Mouse (Mus musculus): ENCODE data around the gene Habp4. TPM values are rescaled to one million over a fixed set of nuclear protein-coding genes. Genes with fewer than 3 reads are reported as not detected.

Habp4 gene
- 16.4 and 19.8 TPM in 2 replicates for polyA plus RNA-seq (2012; rRNA removed)

DNA sequence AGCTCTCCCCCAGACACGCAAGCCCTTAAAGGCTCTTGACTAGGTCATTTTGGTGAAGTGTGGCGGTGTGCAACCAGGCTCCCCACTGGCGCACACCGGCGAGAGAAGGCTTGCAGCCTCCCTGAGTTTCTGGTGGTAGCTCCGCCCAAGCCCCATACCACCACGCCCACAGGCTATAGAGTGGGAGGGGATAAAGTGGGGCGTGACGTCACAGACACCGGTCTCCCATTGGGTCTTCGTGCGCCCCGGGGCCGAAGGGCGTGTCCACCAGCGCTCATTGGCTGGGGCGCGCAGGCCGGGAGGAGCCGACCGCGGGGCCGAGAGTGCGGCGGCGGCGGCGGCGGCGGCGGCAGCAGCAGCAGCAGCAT is at the start of gene Habp4:
Gene Habp4 (plus strand): TSS at position 277 of the 368 bp plus-strand sequence.
- peak; percentile 71 for DNase-seq (ENCODE audit: low read depth)

- no peak for DNase-seq (ENCODE audit: low read depth)
Observed at GRCm38 (mm10) chr13:64117442-64117841, 44.2 kb upstream of the Habp4 start.

DNA sequence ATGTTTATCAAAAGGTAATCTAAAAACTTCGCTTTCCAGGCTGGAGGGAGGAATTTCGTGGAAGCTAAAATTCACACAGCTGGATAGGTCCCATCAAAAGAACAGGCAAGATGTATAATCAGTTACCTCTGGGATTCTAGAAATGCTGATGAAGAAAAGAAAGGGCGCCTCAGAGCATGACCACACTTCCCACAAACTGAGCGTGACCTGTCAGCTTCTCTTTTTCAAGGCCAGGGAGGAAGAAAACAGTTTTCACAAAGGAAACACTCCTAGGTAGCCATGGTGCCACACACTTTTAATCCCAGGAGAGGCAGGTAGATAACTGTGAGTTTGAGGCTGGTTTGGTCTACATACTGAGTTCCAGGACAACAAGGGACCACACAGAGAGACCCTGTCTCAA is 40.9 kb upstream of the Habp4 start:
- DNase-seq (ENCODE audit: low read depth): no peak

- DNase-seq (ENCODE audit: low read depth): no peak
Observed at GRCm38 (mm10) chr13:64123491-64124188, 38.0 kb upstream of the Habp4 start.

DNA sequence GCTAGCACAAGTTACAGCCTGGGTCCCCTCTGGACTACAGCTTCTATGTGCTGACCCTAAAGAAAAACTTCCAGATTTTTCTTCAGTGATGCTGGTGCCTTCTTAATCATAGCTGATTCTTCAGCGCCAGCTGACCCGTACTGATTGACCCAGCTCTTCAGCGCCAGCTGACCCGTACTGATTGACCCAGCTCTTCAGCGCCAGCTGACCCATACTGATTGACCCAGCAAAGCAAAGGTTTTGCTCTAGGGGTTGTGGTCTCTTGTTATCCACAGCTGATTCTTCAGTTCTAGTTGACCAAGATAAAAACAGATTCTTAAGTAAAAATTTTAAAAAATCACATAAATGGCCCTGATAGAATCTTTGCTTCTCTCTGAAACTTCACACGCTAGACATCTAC is 36.7 kb upstream of the Habp4 start:
- no peak for DNase-seq (ENCODE audit: low read depth)

GRCm38 (mm10) chr13:64126316-64126715 is 35.3 kb upstream of the Habp4 start:
- DNase-seq (ENCODE audit: low read depth): no peak

DNA sequence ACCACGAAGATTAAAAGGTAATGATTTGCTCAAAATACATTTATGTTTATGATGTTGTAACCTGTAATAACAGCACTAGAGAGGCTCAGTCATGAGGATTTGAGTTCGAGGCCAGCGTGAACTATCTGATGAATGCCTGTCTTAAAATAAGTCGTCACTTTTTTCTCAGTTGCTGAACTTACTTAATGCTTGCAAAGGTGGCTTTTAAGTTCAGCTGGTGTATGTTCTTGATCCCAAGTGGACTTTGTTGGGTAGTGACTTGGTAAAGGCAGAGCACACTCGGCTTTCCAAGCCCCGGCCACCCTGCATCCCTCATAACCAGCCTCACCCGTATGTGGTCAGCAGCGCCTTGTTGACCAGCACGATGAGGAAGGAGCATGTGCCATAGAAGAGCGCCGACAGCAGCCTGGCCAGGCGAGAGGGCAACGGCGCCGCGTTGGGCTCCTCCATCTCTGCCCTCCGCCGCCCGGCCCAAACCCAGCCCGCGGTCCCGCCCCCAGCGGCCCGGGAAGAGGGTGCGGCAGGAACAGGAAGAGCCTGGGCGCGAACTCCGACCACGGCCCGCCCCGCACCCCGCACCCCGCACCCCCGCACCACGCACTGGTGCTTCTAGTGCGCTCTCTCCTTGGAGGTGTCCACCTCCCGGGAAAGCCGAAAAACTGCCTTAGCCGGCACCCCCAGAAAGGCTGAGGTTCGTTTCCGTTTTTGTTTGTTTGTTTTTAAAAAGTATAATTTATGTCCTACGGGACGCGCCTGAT is 32.6 kb upstream of the Habp4 start, which contains the start of gene Slc35d2:
Gene Slc35d2 (minus strand): TSS at position 511 of the 758 bp plus-strand sequence.
- no peak for DNase-seq (ENCODE audit: low read depth)

DNA sequence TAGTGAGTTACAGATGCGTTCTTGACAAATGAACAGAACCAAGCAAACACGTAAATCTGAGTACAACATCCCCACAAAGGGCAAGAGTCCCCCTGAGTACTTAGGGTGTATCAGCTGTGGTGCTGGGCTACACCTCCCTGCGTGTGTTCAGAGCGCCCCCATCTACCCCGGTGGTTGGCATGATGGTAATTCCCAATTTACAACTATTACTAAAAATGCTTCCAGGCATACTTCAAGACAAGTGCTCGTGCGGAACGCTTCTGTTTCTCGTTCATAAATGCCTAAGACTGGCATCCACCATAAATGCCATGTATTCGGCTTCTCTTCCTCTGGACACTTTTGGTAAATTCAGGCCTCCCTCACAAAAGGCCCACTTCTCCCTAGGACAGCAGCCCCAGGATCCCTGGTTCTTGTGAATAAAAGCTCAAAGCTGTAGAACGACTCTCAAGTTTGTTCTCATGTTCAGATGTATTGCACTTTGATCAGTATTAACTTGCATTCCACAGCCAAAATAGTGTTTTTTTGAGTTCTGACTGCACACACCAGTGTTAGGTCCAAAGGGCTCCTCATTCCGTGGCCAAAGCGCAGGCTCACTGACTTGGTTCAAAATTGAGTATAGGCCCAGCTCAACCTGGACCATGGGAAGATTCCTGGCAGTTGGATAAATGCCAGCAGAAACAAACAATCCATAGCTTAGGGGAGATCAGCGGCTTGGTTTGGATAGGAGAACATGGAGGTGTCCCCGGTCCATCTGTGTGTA is 31.8 kb upstream of the Habp4 start:
- DNase-seq (ENCODE audit: low read depth): no peak

DNA sequence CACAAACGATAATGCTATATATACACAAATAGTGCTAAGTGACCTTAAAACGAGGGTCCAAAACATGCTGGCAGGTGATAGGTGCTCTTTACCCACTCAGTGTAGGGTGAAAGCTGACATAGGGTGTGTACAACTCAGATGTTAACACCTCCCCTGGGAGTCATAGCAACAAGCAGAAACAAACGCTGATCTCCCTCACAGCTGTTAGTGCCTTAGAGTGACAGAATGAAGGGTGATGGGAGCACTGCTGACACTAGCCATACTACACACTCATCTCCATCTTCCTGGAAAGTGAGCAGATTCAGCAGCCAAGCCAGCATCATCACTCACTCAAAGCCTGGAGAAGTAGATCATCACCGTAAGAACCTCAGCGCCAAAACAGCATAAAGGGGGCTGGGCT is 11.5 kb upstream of the Habp4 start:
- no peak for DNase-seq (ENCODE audit: low read depth)

DNA sequence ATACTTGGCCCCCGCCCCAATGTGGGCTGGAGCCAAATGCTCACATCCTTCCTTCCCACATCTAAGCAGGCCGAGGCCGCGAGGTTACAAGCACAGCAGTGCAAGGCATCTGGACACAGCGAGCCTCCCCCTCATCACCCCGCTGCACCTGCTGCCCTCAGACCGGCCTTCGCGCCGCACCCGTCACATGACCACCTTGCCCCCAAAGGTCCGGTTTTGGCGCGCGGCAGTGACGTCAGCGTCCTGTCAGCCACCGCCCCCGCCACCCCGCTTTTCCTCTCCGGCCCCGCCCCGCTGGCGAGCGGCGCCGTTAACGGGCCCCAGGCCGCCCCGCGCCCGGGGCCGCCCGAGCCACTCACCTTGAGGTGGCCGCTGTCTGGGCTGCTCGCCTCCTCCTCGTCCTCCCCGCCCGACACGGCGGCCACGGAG is 9.4 kb upstream of the Habp4 start:
- DNase-seq (ENCODE audit: low read depth): no peak

DNA sequence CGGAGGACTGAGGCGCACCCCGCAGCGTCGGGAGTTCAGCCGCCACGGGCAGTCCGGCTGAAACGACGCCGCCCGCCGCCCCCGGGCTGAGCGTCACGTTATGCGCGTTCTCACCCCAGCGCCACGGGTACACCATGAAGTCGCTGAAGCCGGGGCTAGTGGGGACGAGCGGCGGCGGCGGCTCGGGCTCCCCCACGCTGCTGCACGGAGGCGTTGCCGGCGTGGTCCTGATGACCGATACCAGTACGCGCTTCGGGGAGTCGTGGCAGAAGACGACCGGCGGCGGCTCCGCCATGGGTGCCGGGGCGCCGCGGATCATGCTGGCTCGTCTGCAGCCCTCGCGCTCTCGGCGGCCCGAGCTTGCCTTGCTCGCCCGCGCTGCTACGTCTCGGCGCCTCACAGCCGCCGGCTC is 8.9 kb upstream of the Habp4 start:
- DNase-seq (ENCODE audit: low read depth): no peak

DNA sequence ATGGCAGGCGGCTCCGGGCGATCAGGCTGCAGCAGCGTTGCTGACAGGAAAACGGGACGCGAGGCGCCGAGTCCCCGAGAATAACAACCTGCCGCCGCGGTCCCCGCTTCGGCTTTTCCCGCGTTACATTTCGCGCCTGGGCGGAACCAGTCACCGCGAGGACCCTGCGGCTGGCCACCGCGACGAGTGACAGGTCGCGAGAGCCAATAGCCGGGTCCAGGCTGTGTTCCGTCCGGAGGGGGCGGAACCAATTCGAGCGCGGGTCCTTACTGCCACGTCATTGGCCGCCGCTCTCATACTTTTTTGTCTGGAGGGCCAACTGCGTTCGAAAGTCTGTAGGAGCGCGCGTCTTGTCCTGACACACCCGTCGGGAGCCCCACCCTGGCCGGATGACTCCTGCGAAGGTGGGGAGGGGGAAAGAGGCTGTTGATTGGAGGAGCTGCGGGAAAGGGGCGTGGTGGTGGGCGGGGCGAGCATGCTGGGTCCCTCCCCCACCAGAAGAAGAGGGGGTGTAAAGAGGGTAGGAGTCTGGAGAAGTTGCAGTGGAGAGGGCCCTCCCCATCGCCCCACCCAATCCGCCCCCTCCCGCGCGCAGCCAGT is 8.4 kb upstream of the Habp4 start, which contains the start of gene Zfp367:
Gene Zfp367 (minus strand): TSS at position 120 of the 600 bp plus-strand sequence.
- peak; percentile 84 for DNase-seq (ENCODE audit: low read depth)

GRCm38 (mm10) chr13:64153751-64154267 is 7.8 kb upstream of the Habp4 start:
- no peak for DNase-seq (ENCODE audit: low read depth)

GRCm38 (mm10) chr13:64154651-64155050 is 7.0 kb upstream of the Habp4 start:
- DNase-seq (ENCODE audit: low read depth): no peak

DNA sequence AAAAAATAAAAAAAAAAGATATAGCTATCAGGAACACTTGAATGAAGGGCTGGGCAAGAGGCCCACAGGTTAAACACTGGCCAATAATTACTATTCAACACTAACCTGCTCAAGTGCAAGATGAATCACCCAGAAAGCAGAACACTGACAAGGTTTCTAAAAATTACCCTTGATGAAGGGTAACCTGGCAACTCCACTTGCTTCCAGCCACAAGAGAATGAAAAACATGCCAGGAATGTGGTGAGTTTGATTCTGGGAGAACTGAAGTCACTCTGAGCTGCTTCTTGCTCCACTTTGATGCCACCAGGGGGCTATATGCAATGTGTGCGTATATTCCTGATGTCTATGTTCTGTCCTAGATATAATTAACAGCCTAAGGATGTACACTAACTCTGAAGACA is 6.5 kb upstream of the Habp4 start:
- no peak for DNase-seq (ENCODE audit: low read depth)

DNA sequence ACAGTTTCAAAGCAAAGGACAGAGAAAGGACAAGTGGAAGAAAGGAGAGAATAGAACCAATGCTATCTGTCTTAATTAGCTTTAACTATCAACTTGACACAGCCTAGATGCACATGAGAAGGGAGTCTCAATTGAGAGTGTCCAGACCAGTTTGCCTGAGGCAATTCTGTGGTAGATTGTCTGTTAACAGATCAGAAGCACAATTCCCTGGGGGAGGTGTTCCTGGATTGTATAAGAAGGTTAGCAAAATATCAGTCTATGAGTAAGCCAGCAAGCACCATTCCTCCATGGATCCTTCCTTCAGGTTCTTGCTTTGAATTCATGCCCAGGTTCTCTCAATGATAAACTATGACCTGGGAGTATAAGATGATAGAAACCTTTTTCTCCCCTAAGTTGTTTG is 4.7 kb upstream of the Habp4 start:
- DNase-seq (ENCODE audit: low read depth): no peak

DNA sequence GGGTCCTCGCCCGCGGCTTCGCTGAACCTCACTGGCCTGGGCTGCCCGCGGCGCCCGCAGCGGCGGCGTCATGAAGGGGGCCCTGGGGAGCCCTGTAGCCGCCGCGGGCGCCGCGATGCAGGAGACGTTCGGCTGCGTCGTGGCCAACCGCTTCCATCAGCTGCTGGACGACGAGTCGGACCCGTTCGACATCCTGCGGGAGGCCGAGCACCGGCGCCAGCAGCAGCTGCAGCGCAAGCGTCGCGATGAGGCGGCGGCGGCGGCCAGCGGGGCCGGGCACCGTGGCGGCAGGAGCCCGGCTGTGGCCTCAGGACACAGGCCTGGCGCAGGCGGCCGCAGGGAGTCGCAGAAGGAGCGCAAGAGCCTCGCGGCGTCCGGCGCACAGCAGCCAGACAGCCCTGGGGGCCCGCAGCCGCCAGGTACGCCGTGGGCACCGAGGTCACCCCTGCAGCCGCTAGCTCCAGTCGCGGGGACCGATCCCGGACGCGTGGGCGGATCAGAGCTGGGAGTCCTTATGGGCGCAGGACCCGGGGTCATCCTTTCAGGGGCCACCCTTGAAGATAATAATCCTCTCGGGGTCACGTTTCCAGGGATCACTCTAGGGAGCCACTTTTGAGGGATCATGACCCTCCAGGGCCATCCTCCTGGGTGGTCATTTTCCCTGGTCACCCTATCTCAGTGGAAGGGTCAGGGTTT is 440 bp downstream of the Habp4 start:
- no peak for DNase-seq (ENCODE audit: low read depth)

- no peak for DNase-seq (ENCODE audit: low read depth)
Observed at GRCm38 (mm10) chr13:64162626-64163025, 1.0 kb downstream of the Habp4 start.

- DNase-seq (ENCODE audit: low read depth): no peak
Observed at GRCm38 (mm10) chr13:64163147-64163715, 1.6 kb downstream of the Habp4 start.

- DNase-seq (ENCODE audit: low read depth): no peak
Observed at GRCm38 (mm10) chr13:64169746-64170145, 8.1 kb downstream of the Habp4 start.

- no peak for DNase-seq (ENCODE audit: low read depth)
Observed at GRCm38 (mm10) chr13:64178000-64178399, 16.4 kb downstream of the Habp4 start.

Measured in gonadal fat pad, adult 2 months (tissue).